Mouse (Mus musculus) natural killer cell, adult 2 months (primary cell): ENCODE results near the gene Rora.

ENCODE experiments used
- DNase-seq, 2 experiments: peaks; one replicate each; pipeline ENCODE4 v3.0.0; 2022; ENCODE audit warnings: low spot score in 2 of 2

The Rora gene

DNA sequence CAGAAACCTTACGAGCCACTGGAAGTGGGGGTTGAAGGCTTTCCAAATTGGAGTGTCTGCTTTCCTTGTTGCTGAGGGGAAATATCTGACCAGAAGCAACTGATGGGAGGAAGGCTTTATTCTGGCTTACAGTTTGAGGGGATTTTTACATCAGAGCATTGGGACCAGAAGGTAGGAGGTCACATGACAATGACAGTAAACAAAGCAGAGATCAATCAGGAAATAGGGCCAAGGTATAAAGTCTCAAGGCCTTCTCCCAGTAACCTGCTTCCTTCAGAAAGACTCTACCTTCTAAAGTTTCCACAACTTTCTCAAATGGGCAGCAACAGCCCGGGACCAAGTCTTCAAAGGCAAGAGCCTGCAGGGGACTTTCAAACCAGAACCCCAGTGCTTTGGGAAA lies 34.6 kb downstream of the Rora start:
- no peak for DNase-seq

DNA sequence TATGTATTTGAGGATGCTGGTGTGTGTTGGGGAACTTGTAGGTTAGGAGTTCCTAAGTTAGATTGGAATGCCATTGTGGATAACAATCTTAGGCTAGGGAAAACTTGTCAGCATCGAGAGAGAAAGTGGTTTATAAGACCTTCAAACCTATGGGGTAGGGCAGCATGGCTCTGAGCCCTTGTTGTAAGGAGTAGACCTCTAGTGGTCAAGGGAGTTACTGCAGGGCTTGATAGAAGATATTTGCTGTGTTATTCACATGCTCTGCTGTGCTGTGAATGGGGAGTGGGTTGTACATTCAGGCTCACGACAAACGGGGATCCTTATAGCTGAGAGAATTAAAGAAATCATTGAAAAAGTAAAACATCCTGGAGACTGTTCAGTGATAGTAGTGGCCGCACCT lies 35.8 kb downstream of the Rora start:
- peak in 1 of 2 experiments; percentile 1 for DNase-seq

DNA sequence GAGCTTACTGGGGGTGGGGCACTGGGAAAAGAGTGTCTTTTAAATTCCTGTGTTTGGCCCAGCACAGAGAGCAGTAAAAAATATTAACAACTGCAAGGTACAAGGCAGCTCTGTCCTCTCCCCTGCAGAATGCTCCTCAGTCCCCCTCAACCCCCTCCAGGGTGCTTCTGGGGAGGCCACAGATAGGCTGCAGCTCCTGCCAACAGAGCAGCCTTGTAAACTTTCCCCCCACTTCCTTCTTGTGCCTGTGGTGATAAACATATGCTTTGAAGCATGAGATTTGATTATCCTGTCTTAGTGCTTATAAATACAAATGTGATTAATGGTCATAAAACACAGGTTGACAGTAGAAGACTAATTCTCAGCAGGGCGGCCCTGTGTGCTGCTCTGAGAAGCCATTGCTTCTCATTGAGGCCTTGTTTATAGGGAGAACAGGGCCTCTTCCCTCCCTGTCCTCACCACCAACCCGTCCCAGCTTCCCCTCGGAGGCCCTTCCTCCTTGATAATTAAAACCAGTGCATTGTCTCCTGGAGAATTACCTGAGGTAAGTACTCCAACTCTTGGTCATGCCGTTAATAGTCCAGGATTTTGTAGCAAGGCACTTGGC lies 41.4 kb downstream of the Rora start:
- no peak for DNase-seq

DNA sequence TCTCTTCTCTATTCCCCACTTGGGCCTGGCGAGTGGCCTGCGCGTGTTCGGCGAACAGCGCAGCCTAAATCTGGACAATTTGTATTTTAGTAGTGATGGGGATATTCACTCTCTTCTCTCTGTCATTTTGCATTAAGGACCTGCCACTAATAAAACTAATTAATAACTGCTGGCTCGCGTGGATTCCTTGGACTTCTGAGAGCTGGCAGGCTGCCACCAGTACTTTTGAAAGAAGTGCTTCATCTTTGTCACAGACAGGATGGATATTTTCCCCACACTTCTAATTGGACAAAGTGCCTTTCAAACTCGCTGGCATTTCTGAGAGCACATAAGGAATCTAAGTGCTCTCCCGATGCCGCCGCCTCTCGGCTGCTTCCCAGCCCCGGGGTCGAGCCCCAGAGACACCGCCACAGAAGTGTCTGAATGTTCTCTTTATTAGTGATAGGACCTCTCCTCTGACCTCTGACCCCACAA lies 41.9 kb downstream of the Rora start:
- no peak for DNase-seq

DNA sequence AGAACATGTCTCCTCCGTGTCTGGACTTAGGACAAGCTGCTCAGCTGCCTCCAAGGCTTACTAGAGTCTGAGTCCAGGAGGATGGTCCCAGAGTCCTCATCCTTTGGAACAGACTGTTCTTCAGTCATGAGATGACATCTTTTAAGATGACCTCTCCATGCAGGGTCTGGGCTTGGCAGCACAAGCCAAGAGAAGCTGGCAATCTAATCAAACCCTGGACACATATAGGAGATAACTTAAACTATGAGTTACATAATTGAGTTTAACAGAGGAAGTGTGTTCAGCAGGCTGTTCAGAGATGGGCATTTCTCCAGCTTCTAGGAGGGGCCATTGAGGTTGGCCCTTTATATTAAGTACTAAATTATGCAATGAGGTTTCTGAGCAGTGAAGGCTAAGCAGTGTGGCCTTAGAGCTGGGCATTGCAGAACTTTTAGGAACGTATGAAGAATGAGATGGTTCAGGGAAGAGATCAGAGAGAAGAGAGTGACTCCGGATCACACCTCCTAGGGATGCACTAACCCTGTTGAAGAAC lies 42.9 kb downstream of the Rora start:
- no peak for DNase-seq

DNA sequence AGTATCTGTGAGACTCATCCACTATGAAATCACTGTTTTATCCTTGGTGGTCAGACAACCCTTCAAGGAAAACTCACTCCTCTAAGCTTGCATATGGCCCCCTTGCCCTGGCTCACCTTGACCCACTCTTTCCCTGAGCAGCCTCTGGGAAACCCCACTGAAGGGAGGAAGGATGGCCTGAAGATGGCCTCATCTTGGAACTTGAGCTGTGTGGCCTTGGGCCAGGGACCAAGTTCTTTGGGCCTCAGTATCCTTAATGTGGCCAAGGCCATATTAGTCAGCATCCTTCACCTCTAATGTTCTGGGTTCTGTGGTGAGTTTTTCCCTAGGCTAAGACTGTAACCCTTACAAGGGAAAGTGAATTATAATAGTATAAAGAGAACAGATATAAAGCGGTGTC lies 45.8 kb downstream of the Rora start:
- no peak for DNase-seq

DNA sequence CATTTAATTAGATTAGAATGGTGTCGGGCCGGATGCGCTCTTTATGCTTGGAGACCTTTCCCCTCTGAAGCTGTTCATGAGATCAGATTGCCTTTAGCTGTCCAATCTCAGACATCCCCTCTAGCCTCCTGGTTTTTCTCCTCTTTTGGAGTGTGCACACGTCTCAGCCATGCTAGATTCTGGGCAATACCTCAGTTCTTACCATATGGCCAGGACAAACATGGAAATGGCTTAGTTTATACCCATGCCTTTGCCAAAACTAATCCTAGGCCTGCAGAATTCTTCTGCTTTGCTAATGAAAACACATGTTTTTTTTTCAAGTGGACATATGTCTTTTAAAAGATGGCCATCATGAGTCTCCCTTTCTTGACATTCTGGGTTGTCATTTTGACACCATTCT lies 46.3 kb downstream of the Rora start:
- DNase-seq: no peak

DNA sequence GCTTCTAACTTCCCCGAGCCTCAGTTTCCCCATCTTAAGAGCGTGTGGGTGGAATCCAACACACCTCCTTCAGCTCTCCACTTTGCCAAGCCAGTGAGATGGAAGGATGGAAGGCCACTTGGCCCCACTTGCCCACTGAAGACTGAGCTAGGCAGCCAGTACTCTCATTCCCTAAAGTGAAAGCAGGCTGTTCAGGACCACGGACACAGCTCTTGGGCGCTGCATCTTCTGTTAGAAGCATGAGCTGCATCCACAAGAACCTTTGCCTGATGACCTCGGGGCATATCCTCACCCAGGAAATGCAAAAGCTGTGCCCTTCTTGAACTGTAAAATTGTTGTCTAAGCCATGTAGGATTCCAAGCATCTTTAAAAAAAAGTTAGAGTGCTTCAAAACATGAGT lies 54.0 kb downstream of the Rora start:
- DNase-seq: no peak

DNA sequence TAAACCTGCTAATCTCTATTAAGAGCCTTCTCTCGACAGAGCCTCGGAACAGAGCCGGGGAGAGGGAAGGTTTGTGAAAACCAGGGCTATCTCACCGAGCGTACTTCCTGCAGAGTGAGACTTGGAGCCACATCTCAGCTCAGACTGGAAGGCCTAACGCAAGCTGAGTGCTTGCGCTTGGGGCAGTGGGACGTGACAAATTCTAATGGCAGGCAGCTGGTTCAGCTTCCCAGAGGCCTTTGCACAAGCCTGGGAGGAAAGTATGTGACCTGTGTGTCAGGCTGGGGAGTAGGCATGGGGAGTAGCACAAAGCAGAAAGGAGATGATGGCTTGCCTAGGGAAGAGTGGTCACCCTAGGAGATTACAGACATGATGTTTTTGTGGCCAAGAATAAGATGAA lies 55.6 kb downstream of the Rora start:
- no peak for DNase-seq

DNA sequence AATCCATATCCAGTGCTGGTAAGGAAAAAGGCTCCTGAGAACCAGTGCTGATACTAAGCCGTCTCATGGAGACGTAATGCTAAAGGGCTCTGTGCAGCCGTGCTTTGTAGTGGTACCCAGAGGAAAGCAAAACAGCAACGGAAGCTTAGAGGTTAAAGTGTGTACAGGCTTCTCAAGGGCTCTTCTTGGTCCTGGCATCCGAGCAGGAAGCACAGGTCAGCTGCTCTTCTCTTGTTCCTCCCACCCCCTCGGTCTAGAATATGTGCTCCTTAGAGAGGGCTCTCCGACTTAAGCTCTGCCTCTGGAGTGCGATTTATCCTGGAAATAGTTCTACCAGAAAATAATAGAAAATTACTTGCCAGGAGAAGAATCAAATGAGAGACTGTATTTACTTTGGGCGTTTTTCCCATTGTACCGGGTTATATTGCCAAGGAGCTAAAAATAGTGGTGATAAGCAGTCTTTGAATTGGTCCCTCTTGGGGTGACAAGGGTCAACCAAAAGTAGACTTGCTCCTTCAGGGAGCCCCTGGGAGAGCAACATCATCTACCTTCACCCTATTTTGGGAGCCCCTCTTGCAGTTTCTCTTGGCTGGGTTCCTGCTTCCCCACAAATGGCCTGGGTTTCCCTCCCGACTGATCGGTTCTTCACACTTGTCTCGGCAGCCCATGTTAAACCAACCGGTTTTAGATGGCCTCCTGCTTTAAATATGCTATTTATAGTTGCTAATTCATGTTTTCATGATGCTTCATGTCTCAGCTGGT lies 57.5 kb downstream of the Rora start:
- no peak for DNase-seq

DNA sequence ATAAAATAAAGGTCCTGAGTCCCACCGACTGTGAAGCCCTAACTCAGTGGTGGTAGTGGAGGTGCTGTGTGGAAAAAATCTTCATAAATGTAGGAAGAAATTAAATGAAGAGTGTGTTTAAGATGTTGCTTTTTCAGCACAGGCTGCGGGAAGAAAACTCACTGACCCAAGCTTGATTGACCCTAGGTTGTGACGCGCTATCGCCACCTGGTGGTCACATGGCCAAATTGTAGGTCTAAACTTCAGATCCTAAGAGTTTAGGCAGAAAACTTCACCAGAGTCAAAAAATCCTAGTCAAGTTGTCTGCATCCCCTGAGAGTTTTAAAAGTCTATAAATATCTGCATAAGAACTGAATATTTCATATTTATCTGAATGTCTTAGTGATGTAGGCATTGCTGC lies 63.4 kb downstream of the Rora start:
- DNase-seq: peak in 1 of 2 experiments; percentile 3

DNA sequence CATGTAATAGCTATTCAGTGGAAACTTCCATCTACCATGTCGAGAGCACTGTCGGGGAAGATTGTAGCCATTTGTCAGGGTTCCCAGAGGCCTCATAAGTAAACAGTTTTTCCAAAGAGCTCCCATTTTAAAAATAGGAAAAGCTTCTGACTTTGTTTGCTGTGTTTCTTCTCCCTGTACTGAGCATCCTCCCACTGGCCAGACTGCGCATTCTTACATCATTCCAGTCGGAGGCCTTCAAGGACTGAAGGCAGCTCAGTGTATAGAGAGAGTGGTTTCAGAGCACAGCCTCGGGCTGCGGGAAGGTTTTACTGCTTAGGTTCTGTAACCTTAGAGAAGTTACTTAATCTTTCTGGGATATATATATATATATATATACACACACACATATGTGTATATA lies 64.8 kb downstream of the Rora start:
- DNase-seq: no peak

DNA sequence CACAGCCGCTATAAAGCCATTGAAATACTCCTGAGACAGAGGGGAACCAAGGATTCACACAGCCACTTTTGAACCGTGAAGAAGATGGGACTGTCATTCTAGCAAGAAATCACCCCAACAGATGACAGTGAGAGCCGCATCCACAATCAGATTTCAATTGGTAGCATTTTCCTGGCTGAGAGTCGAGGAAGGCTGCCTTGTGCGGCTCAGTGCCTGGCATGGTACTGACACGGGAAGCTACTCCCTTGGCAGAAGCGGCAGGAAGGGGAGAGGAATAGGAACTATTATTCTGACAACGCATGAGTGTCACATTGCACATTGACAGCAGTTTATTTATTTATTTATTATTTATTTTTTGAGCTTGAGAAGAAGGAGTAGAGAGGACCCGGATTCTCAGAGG lies 65.7 kb downstream of the Rora start:
- no peak for DNase-seq

DNA sequence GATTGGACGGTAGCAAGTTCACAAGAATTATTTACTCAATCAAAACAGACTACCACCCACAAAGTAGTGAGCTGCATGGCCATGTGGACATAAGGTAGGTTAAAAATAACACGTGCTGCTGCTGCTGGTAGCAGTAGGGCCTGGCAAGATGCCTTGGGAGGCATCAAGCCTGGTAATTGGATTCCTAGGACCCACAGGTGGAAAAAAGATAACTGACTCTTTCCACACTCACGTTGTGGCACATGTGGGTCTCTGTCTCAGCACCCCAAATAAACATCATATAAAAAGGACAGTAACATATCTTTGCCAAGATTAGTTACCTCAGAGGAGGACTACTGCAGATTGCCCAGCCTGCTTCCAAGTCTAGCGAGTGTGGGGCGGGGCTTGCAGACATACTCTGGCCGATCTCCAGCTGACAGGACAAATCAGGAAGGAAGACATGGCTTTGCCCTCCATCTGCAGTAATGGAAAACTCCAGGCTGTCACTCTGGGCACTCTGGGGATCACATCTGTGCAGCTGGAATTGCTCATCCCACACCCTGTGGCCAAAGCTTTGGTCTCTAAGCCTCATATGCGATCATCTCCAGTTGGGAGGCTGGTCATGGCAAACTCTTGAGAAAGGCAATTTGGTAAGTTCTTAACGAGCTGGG lies 71.2 kb downstream of the Rora start:
- DNase-seq: no peak

DNA sequence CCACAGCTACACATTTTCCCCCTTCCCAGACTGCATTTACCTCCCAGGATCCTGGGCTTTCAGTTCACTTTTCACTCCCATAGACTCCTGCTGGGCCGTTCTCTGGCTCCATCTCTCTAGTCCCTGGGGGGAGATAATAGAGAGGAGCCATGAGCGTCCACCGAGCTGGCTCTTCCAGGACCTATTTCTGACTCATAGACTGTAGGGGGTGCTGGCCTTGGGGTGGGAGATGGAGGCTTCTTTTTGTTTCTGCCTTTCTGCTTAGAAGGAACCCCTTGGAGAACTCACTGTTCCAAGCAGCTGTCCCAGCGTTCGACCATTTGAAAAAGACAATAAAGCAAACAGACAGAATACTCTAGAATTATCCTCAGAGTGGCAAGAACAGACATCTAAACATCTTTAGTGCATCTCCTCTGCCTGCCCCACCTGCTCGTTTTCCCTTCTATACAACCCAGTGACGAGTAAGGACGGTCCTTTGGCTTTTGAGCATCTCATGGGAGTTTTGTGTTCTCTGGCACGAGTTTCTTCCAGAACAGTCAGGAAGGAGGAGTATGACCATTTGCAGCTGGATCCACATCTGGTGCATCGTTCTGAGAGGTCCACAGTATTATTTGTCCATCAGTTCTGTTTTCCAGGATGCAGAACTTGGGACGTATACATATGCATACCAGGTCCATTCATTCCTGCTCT lies 73.7 kb downstream of the Rora start:
- no peak for DNase-seq

DNA sequence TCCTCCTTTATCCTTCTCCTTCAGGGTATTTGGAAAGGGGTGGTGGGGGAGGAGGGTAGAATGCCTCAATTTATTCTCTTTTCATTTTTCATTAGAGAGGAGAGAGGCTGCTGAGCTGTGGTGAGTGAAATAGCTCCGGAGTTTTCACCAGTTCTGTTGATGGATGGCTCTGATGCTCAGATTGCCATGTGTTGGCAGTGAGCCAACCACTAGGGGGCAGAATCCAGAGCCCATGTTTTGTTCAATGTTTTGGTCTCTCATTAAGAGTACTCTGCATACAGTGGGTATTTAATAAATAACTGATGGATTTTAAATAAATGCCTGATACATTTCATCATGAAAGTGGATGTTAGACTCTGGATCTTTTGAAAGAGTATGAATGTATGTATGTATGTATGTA lies 77.9 kb downstream of the Rora start:
- no peak for DNase-seq

DNA sequence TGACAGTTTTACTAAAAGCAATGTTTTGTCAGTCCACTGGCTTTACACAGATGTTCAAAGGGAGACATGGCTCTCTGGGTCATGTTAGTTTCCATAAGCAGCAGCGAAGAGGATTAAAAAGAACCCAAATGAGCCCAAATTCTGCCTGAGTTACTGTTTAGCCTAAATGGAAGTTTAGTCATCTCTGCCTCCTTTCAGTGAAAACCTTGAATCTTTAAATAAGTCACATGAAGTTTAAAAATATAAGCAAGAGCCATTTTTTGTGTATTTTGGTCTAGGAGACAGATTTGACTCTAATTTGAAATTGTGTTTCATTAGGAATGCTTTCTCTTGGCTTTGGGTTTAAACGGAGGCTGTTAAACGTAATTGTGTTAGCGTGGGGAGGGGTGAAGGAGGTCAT lies 79.3 kb downstream of the Rora start:
- DNase-seq: no peak

DNA sequence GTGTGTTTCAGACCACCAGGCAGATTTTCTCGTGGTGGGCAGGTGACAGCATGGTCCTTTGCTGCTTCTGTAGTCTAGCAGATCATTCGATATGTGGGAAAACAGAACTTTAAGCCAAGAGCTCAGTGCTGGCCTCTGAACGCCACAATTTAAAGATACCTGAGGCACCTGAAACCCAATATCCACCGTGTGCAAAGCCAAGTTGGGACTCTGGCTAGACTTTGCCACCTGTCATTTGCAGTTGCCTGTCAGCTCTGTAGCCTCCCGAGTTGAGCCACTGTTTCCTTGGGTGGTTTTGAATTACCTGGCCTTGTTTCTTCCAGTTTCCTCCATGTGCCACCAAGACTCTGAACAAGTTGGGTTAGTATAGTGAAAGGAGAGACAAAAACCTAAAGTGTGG lies 82.3 kb downstream of the Rora start:
- DNase-seq: no peak

DNA sequence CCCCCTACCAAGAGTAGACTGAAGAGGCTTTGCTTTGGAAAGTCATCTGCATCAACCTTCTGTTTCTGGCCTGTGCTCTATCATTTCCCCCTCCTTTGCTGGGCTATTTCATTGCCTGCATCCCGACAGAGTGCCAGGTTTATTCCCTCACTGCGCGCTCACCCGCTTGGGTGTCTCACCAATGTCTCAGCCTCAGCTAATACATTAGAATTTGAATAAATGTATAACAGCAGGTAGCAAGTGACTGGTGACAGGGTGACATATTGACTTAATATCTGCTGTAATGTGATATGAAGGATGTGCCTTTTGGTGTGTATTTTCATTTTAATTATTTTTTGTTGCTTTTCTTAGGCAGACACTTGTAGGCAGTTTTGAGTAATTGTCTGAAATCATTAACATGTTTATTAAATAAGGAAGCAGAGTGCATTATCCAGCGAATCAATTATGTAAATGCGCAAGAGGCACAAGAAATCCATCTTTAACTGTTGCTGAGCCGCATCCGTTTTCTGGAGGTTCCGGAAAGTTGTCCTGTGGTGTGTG lies 83.7 kb downstream of the Rora start:
- no peak for DNase-seq

DNA sequence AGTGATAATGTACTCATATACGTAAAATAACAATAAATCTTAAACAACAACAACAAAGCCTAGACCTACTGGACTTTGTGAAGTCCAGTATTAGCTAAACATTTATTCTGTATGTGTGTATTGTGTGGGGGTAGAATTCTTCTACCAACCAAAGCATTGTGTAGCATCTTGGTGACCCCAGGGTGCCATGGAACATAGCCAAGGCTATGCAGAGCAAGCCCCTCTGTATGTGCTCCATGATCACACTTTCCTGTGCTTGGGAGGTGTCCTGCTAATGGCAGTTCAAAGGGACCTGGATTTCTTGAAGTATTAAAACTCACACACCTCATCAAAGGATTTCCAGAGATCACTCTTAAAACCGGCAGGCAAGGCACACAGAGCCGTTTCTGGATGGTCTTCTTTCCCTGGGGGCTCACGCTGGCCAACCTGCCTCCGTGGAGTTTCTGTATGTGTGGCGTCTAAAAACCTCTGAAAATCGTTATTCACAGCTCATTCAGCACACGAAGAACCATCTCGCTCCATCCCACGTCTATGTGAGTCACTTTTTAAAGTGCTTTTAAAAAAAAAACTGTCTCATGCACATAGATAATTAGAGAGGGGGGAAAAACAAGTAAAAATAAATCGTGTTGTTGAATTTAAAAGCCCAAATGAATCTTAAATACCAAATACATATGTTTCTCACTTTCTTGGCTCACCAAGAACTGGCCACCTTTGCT lies 92.5 kb downstream of the Rora start:
- DNase-seq: no peak

DNA sequence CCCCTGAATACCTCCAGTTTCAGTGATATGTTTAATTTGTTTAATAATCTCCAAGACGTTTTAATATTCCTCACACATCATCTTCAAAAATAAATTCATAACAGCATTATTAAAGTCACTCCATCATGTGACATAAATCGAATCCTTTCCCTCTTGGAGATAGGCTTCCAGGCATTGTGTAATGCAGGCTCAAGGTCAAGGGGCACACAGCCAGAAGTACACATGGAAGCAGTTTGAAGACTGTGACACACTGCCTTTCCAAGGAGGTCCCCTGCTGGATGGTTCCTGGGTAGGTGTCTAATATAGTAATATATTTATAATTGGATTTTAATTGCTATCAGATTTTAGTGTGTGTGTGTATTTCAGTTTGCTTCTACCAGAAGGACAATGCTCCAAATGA lies 103.4 kb downstream of the Rora start:
- no peak for DNase-seq
